Mouse (Mus musculus) frontal cortex, adult (tissue): ENCODE results near the gene Prr13.

Source experiments
- ATAC-seq: cut with Nextera tagmentation; 2 replicates; pipeline ENCODE4 v1.9.2; 2017; ENCODE audit warnings: mild to moderate bottlenecking, moderate library complexity, mixed read lengths; ENCODE audit not compliant: low TSS enrichment

The Prr13 gene

GRCm38 (mm10) chr15:102503924-102504782 is 45.3 kb downstream of the Prr13 start:
- no peak for ATAC-seq

- ATAC-seq, result no peak
These were observed 46.4 kb downstream of the Prr13 start for GRCm38 (mm10) chr15:102505073-102505769.

- no peak for ATAC-seq
These were observed 47.1 kb downstream of the Prr13 start for GRCm38 (mm10) chr15:102505770-102506463.

GRCm38 (mm10) chr15:102506464-102506830 is 47.6 kb downstream of the Prr13 start:
- no peak for ATAC-seq

GRCm38 (mm10) chr15:102506864-102507263 is 48.0 kb downstream of the Prr13 start:
- no peak for ATAC-seq

GRCm38 (mm10) chr15:102507561-102507960 is 48.7 kb downstream of the Prr13 start:
- no peak for ATAC-seq

GRCm38 (mm10) chr15:102508336-102508735 is 49.5 kb downstream of the Prr13 start:
- ATAC-seq, result no peak

- peak; percentile 54; the same call in 1 of the 2 replicates for ATAC-seq
These were observed 51.3 kb downstream of the Prr13 start for GRCm38 (mm10) chr15:102510110-102510509.

GRCm38 (mm10) chr15:102510590-102511284 is 51.9 kb downstream of the Prr13 start:
- ATAC-seq, result peak; percentile 68

- no peak for ATAC-seq
These were observed 52.5 kb downstream of the Prr13 start for GRCm38 (mm10) chr15:102511285-102511833.

GRCm38 (mm10) chr15:102512010-102512409 is 53.2 kb downstream of the Prr13 start:
- no peak for ATAC-seq
